Mouse (Mus musculus) left cerebral cortex, adult 8-10 months (tissue): ENCODE data around the gene Cdyl2. TPM values are rescaled to one million over a fixed set of nuclear protein-coding genes. Genes with fewer than 3 reads are reported as not detected.

Experiments
- DNase-seq, 2 experiments: peaks; one replicate each; pipeline ENCODE4 v3.0.0; 2022; ENCODE audit warnings: low spot score in 2 of 2
- total RNA-seq, 4 experiments: library from RNA; stranded (reverse); gene quantifications; 2 replicates each; pipeline ENCODE4 v1.2.4; 2022

Gene Cdyl2
- 10 to 100 TPM; 13.9 to 16.7 (median 15.5) TPM for total RNA-seq

DNA sequence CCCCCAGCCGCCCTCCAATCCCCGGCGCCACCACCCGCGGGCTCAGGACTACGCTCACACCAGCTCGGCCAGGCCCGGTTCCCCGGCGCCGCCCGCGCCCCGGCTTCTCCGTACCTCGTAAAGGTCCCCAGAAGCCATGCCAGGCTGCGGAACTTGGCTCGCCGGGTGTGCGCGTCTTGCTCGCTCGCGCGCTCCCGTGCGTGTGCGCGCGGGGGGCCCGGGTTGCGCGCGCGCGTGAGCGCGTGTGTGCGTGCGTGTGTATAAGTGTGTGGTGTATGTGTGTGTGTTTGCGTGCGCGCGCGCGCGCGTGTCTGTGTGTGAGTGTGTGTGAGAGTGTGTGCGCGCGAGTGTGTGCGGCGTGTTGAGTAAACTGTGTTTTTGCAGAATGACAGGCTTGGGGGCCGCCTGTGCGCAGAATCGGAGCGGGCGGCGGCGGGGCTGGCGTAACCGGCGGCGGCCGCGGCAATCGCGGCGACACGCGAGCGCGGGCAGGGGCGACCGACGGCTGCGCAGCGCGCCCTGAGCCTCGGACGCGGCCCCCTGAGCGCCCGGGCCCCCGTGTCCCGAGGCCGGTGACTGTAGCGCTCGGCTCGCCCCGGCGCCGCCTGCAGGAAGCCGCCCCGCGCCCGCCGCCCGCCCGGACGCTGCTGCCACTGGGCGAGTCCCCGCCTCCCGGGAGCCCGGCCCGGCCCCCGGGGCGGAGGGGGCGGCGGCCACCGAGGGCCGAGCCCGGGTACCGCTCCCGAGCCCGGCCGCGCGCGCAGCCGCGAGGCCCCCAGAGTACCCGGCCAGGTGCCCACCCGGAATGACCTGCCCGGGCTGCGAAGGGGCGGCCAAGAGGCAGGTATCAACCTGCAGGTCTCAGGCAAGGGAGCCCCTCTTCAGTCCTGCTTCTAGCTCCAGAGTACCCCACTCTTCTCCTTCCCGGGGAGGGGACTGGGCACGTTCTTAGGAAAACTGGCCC, at the start of gene Cdyl2:
TSS of gene Cdyl2 (minus strand) at position 308 of the 964 bp plus-strand sequence.
- peak; percentile 80 to 88 for DNase-seq

DNA sequence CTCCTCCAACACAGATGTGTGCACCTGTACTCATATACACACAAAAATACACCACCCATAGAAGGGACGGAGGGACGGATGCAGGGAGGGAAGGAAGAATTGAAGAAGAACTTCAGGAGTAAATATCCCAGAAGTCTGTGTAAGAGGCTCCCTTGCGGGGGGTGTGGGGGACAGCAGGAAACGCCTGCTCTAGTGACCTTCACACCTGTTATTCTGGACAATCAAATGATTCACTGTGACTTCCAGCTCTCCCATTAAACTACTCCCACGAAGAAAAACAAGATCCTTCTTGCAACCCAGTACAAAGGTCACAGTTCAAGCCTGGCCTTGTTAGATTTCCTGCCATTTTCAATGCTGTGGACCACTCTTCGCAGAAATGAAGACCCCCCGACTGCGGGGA, 47.8 kb upstream of the Cdyl2 start:
- no peak for DNase-seq

DNA sequence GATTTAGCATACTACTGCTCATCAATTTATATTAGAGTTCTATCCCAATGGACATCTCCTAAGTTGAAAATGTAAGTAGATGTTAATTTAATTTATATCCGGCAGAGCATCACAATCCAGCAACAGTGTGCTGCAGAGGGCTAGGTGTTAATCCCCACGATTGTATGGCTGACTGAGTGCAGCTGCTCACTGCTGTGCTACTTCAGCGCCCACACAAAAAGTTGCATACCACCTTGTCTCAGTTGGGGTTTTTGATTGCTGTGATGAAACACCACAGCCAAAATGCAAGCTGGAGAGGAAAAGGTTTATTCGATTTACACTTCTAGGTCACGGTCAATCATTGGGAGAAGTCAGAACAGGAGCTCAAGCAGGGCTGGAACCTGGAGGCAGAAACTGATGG, 41.4 kb upstream of the Cdyl2 start:
- no peak for DNase-seq

DNA sequence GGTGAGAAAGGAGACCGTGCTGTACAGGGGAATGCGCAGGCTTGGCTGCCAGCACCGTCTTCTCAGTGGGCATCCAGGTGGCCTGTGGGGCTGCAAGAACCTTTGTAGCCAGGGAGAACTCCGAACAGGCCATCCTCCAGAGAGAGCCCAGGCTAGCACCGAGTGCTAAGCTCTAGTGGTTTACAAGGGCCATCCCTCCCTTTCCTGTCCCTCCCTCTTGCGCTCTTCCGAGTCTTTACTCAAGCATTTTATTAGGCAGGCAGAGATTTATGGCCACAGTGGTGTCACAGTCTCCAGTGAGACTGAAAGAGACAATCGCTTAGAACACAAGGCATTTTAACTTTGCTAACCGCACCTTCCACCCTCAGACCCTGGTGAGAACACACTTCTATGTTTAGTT, 39.9 kb upstream of the Cdyl2 start:
- no peak for DNase-seq

DNA sequence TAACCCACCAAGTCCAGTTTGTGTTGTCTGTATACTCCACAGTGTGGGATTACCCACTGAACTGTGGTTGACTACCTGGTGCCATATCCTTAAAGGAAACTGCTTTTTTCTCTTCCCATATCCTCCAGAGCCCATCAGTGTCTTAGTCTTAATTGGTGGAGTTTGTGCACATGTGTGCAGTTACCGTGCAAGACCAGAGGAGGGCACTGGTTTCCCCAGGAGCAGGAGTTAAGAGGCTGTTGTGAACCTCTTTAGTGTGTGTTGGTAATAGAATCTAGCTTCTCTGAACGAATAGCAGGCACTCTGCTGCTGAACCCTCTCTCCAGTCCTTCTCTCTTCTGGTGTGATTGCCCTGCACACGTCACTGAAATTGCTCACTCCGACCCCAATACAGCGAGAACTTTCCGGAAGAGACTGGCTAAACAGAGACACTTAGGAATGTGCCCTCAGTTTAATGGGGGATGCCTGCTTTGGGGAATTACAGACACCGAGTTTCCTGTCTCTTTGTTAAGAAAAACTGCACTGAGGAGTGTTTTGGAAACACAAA, 39.1 kb upstream of the Cdyl2 start:
- DNase-seq: no peak

DNA sequence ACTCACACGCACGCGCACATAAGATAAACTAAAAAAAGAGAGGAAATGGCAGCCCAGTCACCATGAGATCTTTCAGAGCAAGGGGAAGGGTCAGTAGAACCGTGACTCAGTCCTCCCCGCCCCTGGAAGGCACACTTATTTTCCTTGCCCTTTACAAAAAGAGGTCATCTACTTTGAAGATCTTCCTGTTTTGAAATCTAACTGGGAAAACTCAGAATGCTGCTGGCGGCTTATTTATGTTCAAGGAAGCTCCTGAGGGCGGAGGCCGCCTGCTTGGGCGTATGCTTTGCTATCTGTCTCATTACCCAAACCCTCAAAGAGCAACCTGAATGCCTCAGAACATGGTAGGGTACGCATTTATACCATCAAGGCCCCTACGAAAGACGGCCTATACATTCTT, 38.0 kb upstream of the Cdyl2 start:
- DNase-seq: no peak

DNA sequence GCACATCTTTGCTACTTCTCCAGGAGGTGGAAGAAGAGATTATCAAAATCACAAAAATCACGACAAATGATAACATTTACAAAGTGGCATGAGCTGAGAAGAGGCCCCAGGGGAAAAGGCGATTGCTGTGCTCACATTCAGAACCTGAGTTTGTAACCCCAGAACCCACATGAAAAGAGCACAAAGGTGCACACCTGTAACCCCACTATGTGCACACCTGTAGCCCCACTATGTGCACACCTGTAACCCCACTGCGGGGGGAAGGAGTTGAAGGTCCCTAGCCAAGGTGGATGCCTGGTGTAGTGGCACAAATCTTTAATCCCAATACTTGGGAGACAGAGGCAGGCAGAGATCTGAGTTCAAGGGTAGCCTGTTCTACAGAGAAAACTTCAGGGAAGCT, 23.4 kb upstream of the Cdyl2 start:
- DNase-seq: no peak

DNA sequence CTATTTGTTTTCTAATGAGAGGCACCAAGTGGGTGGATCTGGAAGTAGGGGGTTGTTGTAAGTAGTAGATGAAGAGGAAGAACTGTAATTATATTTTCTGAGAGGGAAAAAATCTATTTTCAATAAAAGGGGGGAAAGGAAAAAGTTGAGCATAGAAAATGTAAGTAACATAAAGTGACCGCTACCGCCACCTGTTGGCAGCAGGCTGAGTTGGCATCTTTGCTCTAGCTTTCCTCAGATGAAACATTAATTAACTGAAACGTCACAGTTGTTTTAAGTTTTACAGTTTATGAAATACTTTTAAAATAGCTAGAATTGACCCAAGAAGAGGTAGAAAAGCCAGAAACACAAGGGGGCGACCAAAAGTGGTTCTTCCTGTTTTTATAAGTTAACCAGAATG, 22.8 kb upstream of the Cdyl2 start:
- DNase-seq: no peak

DNA sequence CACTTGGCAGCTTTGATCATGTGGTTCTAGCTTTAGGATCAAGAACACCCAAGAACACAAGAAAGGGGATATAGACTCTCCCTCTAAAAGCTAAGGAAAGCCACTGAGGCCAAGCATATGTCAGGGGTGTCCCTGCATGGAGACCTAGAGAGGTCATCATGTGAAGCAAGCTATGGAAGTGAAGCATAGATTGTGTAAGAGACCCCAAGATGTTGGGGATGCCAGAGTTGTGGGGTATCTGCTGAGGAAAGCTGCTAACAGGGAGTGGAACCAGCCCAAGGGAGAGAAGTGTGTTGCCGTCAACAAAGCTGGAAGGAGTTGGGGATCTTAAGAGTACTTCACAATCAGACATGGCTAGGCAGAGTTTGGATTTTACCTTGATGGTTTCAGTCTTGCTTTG, 7.9 kb upstream of the Cdyl2 start:
- no peak for DNase-seq

DNA sequence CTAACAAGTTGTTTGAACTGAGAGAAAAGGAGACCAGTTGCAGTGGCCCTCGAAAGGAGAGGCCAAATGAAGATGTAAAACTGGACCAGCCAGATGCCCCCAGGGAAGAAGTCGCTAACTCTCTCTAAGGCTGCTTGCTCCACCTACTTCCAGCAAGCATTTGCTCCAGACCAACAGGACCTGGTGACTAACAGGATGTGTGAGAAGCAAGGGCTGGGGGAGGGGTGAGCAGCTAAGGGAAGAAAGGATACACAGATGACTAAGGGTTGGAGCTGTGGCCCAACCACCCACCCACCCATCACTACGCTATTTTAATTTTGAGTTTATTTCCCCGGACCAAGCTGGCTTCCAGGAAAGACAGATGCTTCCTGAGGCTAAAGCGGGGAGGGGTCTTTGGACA, 2.5 kb upstream of the Cdyl2 start:
- DNase-seq: peak in 1 of 2 experiments; percentile 61

DNA sequence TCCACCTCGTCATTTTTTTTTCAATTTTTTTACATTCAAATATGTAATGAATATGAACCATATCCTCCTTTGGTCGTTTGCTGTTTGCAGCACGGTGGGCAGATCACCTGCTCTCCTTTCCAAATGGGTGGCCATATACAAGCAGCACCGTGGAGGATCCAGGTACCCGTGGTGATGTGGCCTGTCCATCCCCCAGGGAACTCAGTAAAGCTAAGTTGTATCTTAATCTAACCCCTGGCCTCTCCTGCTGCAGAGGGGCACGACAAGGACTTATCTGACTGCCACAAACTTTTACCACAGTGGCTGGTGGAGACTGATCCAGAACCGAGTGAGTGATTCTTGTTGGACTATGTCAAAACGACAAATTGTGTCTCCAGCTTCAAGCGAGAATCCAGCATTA, 1.4 kb upstream of the Cdyl2 start:
- DNase-seq: no peak

DNA sequence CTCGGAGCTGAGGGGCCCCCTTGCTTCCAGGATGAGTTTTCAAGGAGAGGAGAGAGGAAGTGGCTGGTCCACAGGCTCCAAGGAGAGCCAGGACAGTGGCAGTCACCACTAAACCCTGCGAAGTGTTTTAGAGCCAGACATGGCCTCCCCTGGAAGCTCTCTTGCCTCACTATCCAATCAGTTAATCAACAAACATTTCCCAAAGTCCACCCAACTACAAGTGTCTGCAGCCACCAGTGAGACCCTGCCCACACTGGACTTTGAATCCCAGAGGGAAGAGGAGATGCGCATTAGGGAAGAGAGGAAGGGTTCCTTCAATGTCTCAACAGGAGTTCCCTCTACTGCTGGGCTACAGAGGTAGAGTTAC, 840 bp upstream of the Cdyl2 start:
- no peak for DNase-seq

DNA sequence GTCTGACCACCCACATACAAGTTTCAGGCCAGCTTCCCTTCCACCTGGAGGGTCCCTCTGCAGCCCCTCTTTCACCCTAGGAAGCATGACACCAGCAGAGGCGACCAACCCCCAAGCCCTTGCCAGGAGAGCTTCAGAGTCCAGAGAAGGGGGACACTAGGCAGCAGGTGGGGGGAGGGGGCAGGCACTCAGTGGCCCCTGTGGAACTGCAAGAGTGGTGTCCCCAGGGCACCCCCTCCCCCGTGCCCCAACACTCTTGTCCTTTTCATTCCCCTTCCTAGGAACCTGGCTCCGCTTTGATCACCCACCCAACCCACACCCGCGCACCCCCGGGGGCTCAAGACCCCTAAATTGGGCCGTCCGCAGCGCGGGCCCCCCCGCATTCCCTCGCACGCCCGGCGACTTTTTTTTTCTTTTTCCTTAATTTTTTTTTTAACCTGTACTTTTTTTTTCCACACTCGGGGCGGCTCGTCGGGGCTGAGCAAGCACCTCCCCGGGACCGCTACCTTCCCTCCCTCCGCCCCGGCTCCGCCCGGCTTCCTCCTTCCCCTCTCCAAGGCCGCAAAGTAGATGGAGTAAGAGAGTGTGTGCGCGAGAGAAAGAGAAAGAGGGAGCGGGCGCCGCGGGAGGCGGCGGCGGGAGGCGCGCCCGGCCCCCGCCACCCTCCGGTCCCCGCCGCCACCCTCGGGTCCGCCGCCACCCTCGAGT, 661 bp downstream of the Cdyl2 start:
- DNase-seq: peak in 1 of 2 experiments; percentile 24

DNA sequence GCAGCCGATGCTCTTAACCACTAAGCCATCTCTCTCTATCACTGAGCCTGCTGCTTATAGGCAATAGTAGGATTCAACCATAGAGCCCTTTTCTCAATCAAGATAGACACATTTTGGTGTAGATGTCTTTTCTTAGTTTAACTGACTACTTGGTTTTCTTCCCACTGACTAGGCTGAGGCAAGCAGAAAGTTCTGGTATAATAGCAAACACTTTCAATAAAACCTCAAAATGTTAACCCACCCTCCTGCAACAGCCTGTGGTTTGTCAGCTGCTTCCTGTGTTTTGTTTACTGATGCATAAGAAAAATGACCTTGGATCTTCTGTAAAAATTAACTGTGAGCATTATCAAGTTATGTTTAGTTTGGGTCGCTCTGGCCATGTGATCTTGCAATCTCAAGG, 11.3 kb downstream of the Cdyl2 start:
- DNase-seq: no peak

DNA sequence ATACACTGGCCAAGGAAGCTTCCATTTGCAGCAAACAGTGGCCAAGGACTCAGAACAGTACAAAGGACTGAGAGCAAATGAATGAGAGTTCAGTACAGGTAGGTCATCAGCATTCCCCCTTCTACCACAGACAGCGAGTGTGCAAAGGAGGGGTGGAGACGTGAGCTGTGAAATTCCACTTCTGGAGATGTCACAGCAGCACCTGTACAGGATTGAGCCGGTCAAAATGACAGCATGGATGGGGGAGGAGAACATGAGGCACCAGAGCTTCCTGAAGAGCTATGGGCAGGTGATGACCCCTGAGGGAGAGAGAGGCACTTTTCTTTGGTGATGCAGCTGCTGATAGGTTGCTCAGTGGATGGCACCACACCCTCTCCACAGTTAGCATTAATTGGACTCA, 25.3 kb downstream of the Cdyl2 start:
- DNase-seq: no peak

DNA sequence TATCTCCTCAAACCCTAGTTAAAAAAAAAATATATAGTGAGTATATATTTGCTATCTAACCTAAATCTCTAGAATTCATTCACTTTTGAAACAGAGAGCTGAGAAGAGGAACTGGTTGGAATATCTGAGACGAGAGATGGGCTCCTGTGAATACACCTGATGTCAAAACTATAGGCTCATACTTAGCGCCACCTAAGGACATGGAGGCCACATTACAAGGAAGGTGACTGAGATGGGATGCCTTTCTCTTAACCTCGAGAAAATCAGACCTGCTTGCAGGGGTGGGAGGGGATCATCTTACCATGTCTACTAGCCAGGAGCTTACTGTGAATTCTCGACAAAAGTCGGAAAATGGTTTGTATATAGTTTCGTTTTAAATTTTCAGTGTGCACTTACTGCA, 30.3 kb downstream of the Cdyl2 start:
- no peak for DNase-seq

DNA sequence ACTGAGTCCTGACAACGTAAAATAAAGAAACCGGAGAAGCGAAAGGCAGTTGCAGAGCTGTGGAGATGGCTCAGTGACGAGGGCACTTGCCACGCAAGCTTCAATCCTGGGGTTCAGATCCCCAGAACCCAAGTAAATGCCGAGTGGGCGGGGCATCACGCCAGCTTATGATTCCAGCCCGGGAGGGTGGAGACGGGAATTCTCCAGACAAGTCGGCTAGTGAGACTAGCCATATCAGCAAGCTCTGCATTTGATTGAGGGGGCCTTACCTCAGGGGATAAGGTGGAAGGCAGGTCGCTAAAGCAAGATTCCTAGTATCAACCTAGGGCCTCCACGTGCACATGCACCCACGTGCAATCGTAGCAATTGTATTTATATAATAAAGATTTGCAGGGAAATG, 39.9 kb downstream of the Cdyl2 start:
- no peak for DNase-seq

DNA sequence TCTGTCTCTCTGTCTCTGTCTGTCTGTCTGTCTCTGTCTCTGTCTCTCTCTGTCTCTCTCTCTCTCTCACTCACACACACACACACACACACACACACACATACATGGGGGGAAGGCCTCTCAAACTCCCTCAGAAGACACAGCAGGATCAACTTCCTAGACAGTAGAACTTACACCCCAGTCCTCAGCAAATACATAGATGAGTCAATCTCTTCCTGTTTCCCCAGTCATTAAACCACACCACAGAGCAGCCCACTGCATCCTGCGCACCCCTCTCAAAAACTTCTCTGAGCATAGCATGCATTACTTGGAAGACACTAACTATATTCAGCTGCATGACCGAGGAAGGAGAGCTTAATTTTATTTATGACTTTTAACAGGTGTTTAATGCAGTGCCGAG, 43.0 kb downstream of the Cdyl2 start:
- no peak for DNase-seq

DNA sequence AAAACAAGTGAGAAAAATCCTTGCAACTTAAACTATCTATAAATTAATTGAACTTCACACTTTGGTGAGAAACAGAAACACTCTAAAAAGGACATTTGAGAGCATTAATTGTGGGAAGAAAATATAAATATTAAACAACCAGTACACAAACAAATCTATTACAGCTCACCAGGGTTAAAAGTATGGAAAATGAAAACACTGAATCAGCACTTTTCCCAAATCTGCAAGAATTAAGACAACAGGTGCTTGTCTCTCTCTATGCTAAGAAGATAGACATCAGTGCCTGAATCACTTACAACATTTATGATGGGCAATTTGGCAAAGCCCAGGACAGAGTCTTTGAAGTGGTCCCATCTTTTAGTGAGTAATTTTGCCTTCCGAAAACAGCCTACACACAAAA, 56.6 kb downstream of the Cdyl2 start:
- DNase-seq: no peak

DNA sequence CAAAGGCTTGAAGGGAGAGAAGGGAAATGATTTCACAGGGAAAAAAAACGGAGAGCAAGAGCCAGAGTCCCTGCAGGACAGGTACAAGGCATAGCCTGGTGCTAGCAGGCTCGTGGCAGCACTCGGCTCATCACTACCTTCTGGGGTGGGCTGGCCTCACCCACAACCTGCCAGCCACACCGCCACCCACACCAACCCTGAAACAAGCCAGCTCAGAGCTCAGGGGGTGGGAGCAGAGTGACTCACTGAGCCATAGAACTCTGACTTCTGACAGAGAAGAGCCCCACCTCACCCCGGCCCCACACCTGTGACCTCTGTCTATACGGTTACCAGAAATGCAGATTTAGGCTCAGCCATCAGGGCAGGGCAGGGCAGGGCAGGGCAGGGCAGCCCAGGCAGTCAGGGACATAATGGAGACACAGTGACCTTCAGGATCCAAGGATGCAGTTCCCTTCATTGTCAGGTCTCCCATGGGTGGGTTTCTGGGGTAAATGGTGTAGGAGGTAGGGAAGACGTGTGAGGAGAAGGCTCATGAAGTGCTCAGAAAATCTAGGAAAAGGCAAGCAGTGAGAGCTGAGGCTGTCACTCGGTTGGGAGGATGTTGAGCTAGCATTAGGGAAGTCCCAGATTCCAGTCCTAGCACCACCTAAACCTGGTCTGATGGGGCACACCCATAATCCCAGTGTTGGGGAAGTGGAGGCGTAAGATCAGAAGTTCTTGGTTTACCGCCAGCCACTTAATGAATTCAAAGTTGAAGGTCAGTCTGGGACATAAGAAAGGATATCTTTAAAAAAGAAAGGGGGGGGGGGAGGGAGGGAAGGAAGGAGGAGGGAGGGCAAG, 58.6 kb downstream of the Cdyl2 start:
- DNase-seq: peak in 1 of 2 experiments; percentile 46

DNA sequence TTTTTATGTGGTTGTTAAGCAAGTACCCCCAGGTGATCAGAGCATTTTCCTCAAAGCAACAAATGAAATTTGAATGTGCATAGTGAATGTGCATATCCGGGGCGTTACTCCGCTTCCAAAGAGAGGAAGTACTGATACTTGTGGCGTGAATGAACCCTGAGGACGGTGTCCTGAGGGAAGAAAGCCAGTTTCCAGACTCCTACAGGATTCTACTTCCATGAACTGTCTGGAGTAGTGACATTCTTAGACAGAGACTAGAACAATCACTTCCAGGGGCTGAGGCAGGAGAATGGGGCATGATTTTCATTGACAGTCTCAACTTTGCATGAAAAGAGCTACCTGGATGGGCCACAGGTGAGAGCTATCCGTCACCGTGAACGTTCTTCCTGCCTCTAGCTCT, 59.3 kb downstream of the Cdyl2 start:
- no peak for DNase-seq

DNA sequence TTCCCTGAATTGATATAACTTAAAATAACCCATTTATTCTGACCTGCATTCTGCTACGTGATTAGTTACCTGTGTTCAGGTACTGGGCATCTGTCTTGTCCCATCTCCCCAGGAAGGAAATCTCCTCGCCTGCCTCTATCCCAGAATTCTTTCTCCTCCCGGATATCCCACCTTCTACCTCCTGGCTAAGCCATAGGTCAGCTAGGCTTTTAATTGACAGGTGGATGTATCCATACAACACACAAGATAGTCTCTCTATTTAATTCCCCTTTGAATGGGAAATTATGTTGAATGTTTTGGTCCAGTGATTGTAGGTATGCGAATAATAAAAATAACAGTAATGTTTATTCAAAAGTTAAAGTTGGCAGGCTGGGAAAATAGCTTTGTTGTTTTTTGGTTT, 59.7 kb downstream of the Cdyl2 start:
- no peak for DNase-seq
